Mouse (Mus musculus) stomach, embryonic 14.5 days (tissue): ENCODE results near the gene Nat8. TPM values are rescaled to one million over a fixed set of nuclear protein-coding genes. Genes with fewer than 3 reads are reported as not detected.
"Not testable (repeated sequence)": the region's sequence is repeated elsewhere in the genome, so short reads cannot be mapped to it uniquely, and the experiment has no call there.

Source experiments
- ATAC-seq: fragments of 200-750 bp; cut with Nextera tagmentation; 2 replicates; pipeline ENCODE4 v1.8.0; 2017; ENCODE audit warnings: low read depth, moderate TSS enrichment; ENCODE audit not compliant: insufficient number of reproducible peaks, insufficient read depth, low FRiP score
- H3K27ac ChIP-seq: fragments of 300-500 bp; sonication (generic); 2 replicates; pipeline ENCODE4 v1.5.1; 2014; ENCODE audit warnings: mild to moderate bottlenecking, low read length, moderate library complexity, mixed read lengths
- H3K27me3 ChIP-seq: fragments of 300-500 bp; sonication (generic); 2 replicates; pipeline ENCODE4 v1.6.1; 2014; ENCODE audit warnings: low read length, control low read depth, mixed read lengths; ENCODE audit not compliant: control insufficient read depth, insufficient read depth
- H3K36me3 ChIP-seq: fragments of 300-500 bp; sonication (generic); 2 replicates; pipeline ENCODE4 v1.6.1; 2014; ENCODE audit warnings: mild to moderate bottlenecking, control low read depth, low read length, moderate library complexity, mixed read lengths; ENCODE audit not compliant: control insufficient read depth, insufficient read depth
- H3K4me1 ChIP-seq: fragments of 300-500 bp; sonication (generic); 2 replicates; pipeline ENCODE4 v1.6.1; 2014; ENCODE audit warnings: low read length, control low read depth, mixed read lengths; ENCODE audit not compliant: control insufficient read depth, insufficient read depth
- H3K4me2 ChIP-seq: fragments of 300-500 bp; sonication (generic); replicated peaks from 2 replicates; pipeline ENCODE4 v1.6.1; 2014; ENCODE audit warnings: low read depth, low read length, control low read depth
- H3K4me3 ChIP-seq: fragments of 300-500 bp; sonication (generic); 2 replicates; pipeline ENCODE4 v1.5.1; 2014; ENCODE audit warnings: low read depth, low read length, control low read depth
- H3K9ac ChIP-seq: fragments of 300-500 bp; sonication (generic); replicated peaks from 2 replicates; pipeline ENCODE4 v1.6.1; 2014; ENCODE audit warnings: low read depth, mild to moderate bottlenecking, control low read depth, low read length, moderate library complexity, mixed read lengths
- H3K9me3 ChIP-seq: fragments of 300-500 bp; sonication (generic); 2 replicates; pipeline ENCODE4 v1.6.1; 2016; ENCODE audit warnings: low read depth, low read length, control low read depth; ENCODE audit not compliant: control insufficient read depth
- whole genome bisulfite sequencing: fragments of 180-500 bp; shearing (Covaris S2); extraction: QIAGEN DNeasy Blood & Tissue Kit; methylation state at CpG from one replicate; pipeline ENCODE4 v1.1.7; 2014; 5-methylcytosine and 5-hydroxymethylcytosine counted together
- polyA plus RNA-seq: library from polyadenylated mRNA; unstranded; fragments of >200 nt; fragmentation: Nextera tagmentation; extraction: Ambion mirVana; gene quantifications from 2 replicates; pipeline ENCODE4 v1.2.1, GENCODE M21; 2014

Gene Nat8
- polyA plus RNA-seq, 1 experiment from 2014 or later = not detected

DNA sequence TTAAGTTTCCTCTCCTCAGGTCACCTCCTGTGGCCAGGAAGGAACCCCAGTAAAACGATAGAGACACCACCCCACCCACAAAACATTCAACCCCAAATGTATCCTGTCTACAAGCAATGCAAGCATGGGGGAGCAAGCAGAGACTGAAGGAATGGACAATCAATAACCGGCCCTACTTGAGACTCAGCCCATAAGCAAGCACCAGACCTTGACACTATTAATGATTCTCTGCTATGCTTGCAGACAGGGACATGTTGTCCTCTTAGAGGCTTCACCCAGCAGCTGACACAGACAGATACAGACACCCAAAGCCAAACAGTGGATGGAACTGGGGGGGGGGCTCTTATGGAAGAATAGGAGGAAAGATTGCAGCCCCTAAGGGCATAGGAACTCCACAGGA lies 6.0 kb downstream of the Nat8 start:
- H3K4me1 ChIP-seq = no peaks in the 10 kb centered on the region
- WGBS = 86% methylated on average over 2 of the region's 2 CpGs
- H3K4me3 ChIP-seq = no peak overlapping the region
- no peaks in the 10 kb centered on the region for H3K9me3 ChIP-seq
- no peak overlapping the region for H3K9ac ChIP-seq
- ATAC-seq = no peak
- H3K36me3 ChIP-seq = no peaks in the 10 kb centered on the region
- H3K4me2 ChIP-seq = no peak overlapping the region
- H3K27ac ChIP-seq = no peak overlapping the region
- H3K27me3 ChIP-seq = no peaks in the 10 kb centered on the region

DNA sequence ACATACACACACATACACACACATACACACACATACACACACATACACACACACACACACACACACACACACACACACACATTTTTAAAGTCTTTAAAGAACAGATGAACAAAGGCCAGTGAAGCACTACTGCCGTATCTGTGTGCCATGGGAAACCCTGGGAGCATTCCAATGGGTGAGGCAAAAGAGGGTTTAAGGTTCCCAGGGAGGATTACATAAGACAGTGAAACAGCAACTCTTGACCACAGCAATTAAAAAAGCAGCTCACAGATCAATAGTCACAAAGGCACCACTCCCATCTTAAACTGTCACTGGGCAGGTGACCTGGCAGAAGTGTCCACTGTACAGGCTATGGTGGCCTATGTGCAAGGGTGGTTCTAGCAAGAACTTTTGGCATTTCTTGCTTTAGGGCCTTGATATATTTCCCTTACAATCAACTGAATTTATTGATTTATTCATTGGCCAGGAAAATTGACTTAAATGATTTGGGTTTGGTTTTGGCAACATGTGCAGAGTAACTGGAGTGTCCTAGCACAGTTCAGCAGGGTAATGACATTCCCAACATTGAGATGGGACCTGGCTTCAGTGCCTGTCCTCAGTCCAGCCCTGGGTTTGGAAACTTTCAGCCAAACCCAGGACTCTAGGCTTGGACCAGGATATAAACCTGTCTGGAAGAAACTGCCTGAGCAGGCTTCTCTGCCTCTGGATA lies 8.3 kb downstream of the Nat8 start:
- no peaks in the 10 kb centered on the region for H3K4me1 ChIP-seq

DNA sequence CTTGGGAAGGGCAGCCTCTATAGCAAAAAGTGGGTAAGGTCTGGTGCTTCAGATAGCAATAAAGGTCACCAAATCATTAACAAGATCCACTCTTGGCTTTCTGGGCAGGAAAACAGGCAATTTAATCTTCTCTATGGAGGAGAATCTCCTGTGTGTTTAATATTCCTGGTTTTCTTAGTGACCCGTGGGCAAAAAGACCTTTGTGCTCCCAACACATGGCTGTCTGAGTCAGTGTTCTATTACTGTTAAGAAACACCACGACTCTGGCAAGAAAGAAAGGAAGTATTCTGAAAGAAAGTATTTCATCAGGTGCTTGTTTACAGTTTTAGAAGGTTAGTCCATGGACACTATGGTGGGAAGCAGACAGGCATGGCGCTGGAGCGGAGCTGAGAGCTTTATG lies 9.6 kb downstream of the Nat8 start:
- no peak overlapping the region for H3K4me2 ChIP-seq
- H3K36me3 ChIP-seq = no peaks in the 10 kb centered on the region
- H3K9me3 ChIP-seq = no peaks in the 10 kb centered on the region
- H3K9ac ChIP-seq = no peak overlapping the region
- no peak overlapping the region for H3K27ac ChIP-seq
- ATAC-seq = no peak
- no peaks in the 10 kb centered on the region for H3K4me1 ChIP-seq
- WGBS = 83% methylated on average over 4 of the region's 4 CpGs
- H3K27me3 ChIP-seq = no peaks in the 10 kb centered on the region
- no peak overlapping the region for H3K4me3 ChIP-seq

More for the DNA sequence above, 8.3 kb downstream of the Nat8 start:
- H3K4me3 ChIP-seq = no peak overlapping the region
- H3K4me2 ChIP-seq = no peak overlapping the region
- ATAC-seq = no peak
- no peaks in the 10 kb centered on the region for H3K36me3 ChIP-seq
- H3K27ac ChIP-seq = no peak overlapping the region
- no peaks in the 10 kb centered on the region for H3K9me3 ChIP-seq
- H3K27me3 ChIP-seq = no peaks in the 10 kb centered on the region
- H3K9ac ChIP-seq = no peak overlapping the region
- 89% methylated on average over 1 of the region's 1 CpGs for WGBS

DNA sequence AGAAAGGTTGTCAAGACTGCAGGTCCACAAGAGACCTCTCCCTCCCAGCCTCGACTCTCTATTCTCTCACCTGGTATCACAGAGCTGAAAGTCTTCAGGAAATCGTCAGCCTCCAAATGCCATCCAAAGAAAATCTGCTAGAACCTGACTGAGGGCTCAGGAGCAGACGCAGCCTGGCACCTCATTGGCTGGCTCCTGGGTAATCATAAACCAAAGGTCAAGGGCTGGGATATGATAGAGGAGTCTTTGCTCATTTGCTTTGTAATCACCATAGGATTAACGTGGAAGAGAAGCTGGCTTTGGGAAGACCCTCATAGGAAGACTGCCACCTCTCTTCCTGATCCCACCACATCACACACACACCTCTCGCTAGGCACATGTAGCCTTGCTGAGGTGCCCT lies 11.0 kb downstream of the Nat8 start, which contains the start of the genes Nat8f6 and Nat8f5:
Nat8f6 (minus strand) TSS at position 118 of the 400 bp plus-strand sequence.
Nat8f5 (minus strand) TSS at position 136 of the 400 bp plus-strand sequence.
- no peaks in the 10 kb centered on the region for H3K27me3 ChIP-seq
- 80% methylated on average over 5 of the region's 5 CpGs for WGBS
- no peak within 1 kb of the TSS for H3K27ac ChIP-seq
- H3K36me3 ChIP-seq = no peaks in the 10 kb centered on the region
- no peak for ATAC-seq
- H3K4me3 ChIP-seq = no peak within 1 kb of the TSS
- H3K9me3 ChIP-seq = no peaks in the 10 kb centered on the region
- no peaks in the 10 kb centered on the region for H3K4me1 ChIP-seq
- no peak within 1 kb of the TSS for H3K9ac ChIP-seq
- H3K4me2 ChIP-seq = no peak within 1 kb of the TSS

DNA sequence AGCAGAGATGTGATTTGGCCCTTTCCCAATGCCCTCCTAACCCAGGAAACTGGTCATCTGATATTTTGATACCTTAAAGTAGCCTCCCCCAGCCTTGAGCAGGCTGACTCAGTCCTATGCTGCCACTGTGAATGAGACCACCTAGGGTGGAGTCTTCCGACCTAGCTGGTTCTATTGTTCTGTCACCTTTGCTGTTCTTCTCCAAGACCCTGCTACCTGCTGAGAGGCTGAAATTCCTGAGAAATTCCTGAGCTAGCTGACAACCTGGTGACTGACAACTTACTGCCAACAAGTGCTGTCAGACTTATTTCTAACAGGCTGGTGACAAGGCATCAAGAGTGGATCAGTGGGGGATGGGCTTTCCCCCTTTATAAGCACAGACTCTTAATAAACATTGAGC lies 13.5 kb downstream of the Nat8 start:
- Histone ChIP-seq H3K9me3 (no peaks in the 10 kb centered on the region), H3K9ac (no peak overlapping the region), H3K4me1 (no peaks in the 10 kb centered on the region), H3K27ac (no peak overlapping the region), H3K36me3 (no peaks in the 10 kb centered on the region), H3K4me2 (no peak overlapping the region), H3K4me3 (no peak overlapping the region), H3K27me3 (no peaks in the 10 kb centered on the region)
- no peak for ATAC-seq
- WGBS = 50% methylated on average over 1 of the region's 1 CpGs

DNA sequence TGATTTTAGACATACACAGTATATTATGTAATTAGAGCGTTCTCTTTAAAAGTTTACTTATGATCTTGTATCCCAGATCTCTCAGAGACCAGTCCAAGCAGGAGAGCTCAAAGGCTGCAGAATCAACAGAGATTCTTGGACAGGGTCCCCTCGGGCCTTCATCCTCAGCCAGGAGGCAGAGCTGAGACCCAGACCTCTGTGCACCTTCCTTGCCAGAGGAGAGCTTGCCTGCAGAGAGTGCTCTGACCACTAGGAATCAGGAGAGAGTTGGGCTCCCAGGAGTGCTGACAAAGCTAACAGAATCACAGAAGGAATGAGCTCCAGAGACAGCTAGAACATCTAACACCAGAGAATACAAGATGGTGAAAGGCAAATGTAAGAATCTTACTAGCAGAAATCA lies 18.5 kb downstream of the Nat8 start:
- no peaks in the 10 kb centered on the region for H3K9me3 ChIP-seq
- 84% methylated on average over 2 of the region's 2 CpGs for WGBS
- no peak overlapping the region for H3K9ac ChIP-seq
- H3K27ac ChIP-seq = no peak overlapping the region
- H3K27me3 ChIP-seq = no peaks in the 10 kb centered on the region
- H3K4me1 ChIP-seq = no peaks in the 10 kb centered on the region
- no peak overlapping the region for H3K4me3 ChIP-seq
- no peak overlapping the region for H3K4me2 ChIP-seq
- no peaks in the 10 kb centered on the region for H3K36me3 ChIP-seq
- no peak for ATAC-seq

DNA sequence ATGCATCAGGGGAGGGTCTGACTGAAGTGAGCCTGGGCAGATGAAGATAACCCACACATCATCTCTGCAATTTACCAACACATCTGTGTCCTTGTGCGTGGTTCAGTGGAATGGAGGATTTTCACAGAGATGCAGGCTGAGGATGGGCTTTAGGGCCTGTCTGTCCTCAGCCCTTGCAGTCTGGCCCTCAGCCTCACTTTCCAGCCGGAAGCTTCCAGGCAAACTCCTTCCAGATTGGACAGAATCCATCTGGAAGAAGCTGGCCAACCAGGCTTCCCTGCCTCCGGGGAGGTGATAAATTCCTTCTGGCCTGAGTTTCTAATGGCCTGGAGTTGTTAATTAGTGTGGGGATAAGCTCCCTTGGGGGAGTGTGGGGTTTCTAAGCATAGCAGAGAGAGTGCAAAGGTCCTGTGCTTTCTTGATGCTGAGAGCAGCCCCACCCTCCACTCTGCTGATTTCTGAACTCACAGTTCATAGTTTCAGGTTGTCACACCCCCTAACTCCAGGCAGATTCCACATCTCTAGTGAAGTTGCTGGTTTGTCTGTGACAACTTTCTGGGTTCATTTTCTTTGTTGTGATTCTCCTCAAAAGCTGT lies 20.8 kb downstream of the Nat8 start:
- not testable (repeated sequence) for H3K4me3 ChIP-seq, H3K9me3 ChIP-seq, H3K4me1 ChIP-seq, H3K9ac ChIP-seq, ATAC-seq, H3K36me3 ChIP-seq, H3K4me2 ChIP-seq, H3K27me3 ChIP-seq, H3K27ac ChIP-seq
- WGBS = 55% methylated on average over 2 of the region's 3 CpGs

DNA sequence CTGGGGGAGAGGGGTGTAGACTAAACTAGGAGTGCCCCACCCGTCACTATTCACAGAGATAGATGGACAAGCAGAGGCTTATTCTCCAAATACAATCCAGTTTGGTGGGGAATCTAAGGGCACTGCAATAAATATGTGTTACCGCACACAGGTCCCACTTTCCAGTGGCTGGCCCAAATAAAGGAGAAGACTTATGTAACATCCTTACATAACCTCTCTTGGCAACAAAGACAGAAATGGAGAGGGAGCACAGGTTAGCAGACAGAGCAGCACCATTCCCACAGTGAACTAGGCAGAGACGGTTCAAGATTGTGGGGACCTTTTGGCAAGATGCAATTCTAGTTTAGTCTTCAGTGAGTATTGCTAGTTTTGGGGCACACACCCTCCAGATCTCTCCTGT lies 21.4 kb downstream of the Nat8 start:
- H3K4me2 ChIP-seq, H3K36me3 ChIP-seq, H3K9ac ChIP-seq, H3K4me1 ChIP-seq, H3K27me3 ChIP-seq, H3K27ac ChIP-seq, ATAC-seq, H3K4me3 ChIP-seq, H3K9me3 ChIP-seq: not testable (repeated sequence)
- WGBS = 91% methylated on average over 2 of the region's 3 CpGs

DNA sequence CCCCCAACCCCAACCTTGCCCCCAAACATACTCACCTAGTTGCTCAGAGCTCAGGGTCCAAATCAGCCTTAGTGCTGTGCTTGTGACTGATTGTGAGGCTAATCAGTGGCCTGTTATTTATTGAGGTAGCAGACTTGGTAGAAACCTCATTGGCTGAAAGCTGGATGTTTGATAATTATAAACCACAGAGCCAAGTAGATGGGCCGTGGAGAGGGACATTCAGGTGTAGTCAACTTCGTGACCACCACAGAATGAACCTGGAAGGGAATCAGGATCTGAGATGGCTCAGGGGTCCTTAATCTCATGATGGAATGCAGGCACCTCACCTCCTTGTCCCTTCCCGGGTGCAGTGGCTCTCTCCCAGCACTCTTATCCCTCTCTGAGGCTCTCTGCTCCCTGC lies 22.1 kb downstream of the Nat8 start:
- not testable (repeated sequence) for H3K27ac ChIP-seq, H3K27me3 ChIP-seq, H3K9me3 ChIP-seq, H3K36me3 ChIP-seq, H3K9ac ChIP-seq, H3K4me2 ChIP-seq, H3K4me1 ChIP-seq, H3K4me3 ChIP-seq, ATAC-seq
- WGBS = 70% methylated on average over 2 of the region's 3 CpGs
